Mouse (Mus musculus): ENCODE measurements around the gene Pex7.

The Pex7 gene

DNA sequence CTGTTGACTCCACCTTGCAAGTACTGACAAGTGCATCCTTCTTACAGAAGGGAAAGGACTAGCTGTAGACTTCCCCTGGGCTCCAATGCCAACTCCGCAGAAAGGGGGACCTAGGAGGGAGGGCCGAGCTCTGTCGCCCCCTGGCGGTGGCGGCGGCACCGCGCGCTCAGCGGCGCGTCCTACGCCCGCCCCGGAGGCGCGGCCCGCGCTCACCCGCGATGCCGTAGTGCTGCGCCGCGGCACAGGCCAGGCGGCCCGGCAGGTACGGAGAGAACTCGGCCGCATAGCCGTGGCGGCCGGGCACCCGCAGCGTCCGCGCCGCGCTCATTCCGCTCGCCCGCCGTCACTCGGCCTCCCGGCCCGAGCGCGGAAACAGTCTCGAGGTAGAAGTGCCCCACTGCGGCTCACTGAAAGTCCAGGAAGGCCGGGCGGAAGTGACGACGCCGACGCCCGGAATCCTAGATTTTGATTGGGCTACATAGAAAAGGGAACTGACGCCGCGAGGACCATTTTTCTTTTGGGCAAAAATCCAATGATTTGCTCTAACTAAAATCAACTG is at the start of gene Pex7:
Pex7 (minus strand) TSS at position 444 of the 559 bp plus-strand sequence.
- peak; percentile 83 for DNase-seq (ENCODE audit: extremely low read depth, low read depth)

DNA sequence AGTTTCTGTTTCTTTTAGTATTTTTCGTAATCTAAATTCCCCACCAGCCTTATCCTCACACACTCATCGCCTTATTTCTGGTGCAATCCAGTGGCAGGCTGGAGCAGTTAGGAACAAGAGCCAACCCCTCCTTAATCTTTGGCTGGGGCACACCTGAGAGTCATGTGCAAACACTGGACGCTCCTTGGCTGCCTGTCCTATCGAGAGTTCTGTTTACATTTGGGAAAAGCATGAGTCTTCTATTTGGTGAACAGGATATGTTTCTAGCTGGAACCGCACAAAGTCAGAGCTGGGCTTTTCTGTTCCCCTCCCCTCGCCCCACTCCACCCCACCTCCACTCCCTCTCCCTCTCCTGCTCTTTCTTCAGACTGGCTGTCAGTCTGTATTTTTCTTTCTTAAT is 49.3 kb upstream of the Pex7 start:
- no peak for DNase-seq (ENCODE audit: extremely low read depth, low read depth)

DNA sequence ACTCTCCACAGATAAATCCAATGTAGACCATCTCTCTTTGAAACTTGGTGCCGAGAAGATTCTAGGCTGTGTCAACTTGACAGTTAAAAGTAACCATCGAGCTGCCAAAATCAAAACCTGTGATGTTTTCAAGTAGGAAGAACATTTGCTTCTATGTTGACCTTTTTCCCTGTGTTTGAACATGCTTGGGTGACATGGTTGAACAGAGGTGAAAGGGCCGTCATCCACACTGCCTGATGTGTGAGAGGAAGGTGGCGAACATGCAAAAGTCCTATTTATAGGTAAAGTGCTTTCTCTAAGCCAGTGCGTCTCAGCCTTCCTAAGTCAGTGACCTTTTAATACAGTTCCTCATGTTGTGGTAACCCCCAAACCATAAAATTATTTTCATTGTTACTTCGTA is 48.3 kb upstream of the Pex7 start:
- DNase-seq (ENCODE audit: extremely low read depth, low read depth): no peak

DNA sequence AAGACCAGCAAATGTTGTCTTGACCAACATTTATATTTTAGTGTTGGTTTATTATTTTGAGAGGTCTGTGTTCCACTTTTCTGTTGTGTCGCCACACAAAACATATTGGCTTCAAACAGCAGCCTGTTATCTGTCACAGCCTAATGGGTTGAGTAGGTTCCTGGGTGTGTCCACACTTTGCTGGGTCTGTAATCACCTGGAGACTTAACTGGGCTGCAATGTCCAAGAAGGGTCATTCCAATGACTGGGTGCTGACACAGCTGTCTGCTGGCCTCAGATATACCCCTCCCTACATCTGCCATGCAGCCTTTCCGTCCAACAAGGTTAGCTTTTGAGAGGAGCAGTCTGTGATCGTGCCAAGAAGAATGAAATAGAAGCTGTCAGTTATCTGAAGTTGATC is 47.1 kb upstream of the Pex7 start:
- DNase-seq (ENCODE audit: extremely low read depth, low read depth): no peak

DNA sequence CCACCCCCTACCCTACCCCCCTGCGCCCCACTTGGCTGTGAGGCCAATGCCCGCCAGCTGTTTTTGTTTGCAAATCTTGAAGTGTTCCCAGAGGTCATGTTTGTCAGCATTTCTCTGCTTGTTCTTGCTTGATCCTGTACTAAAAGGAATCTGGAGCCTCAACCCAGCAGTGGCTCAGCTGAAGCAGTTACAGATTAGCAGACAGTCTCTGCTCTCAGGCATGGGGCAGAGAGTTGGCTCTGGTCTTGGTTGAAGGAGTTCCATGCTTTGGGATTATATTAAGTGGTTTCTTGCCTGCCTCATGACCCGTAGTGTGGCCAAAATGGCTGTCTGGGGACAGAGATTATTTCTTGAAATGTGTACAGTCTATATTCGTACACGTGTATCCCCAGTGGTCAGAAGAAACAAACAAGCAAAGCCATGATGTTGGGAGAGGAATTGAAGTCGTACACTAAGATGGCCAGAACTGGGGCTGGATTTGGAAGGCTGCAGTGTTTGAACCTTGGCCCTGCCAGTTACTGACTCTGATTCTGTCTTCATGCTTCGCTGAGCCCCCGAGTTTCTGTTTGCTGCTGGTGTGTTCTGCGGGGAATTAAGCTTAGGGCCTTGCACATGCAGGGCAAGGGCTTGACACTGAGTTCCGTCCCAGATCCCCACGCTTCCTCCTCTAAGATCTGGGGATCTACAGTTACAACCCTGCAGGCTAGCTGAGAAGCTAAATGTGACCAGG is 45.7 kb upstream of the Pex7 start:
- DNase-seq (ENCODE audit: extremely low read depth, low read depth): no peak

DNA sequence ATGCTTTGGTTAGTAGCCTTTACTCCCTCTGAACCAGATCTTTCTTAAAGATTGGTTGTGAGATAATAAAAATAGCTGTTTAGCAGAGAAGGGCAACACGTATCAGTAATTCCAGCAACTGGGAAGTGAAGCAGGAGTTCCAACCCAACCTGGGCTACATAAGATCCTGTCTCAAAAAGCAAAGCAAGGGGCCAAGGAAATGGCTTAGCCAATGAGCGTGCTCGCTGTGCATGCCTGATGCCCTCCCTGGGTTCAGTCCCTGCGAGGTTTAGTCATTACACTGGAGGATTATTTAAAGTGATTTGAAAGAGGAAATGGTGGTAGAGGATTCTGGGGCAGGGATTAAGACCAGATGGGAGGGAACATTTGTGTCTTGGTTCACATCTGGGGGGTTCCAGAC is 41.6 kb upstream of the Pex7 start:
- no peak for DNase-seq (ENCODE audit: extremely low read depth, low read depth)

DNA sequence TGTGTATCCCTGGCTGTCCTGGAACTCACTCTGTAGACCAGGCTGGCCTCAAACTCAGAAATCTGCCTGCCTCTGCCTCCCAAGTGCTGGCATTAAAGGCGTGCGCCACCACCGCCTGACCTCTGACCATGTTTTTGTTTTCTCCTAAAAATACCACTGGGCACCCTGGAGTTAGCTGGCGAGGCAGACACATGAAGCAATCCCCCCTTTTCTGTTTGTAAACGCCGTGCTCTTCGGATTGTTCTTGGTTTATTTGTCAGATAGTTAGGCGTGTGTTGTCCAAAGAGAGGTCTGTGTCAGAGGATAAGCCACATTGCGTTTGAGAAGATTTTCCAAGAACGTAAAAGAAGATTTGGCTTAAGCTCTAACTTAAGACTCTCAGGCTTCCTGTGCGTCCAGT is 40.9 kb upstream of the Pex7 start:
- no peak for DNase-seq (ENCODE audit: extremely low read depth, low read depth)

DNA sequence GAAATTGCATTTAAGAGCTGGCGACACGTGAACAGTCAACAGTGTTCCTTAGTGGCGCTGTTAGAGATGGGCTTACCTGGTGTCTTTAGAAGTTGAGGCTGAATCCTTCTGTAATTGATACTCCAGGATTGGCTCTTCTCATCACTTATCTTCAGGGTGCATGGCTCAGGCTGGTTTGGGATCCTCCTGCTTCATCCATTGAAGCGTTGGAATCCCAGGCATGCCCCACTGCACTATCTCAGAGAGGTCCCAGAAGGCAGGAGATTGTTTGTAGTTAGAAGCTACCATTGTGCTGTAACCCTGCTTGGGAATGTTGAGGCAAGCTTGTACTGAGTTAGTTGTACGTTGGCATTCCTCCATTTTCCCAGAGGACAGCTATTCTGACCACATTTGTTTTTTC is 40.4 kb upstream of the Pex7 start:
- DNase-seq (ENCODE audit: extremely low read depth, low read depth): no peak

DNA sequence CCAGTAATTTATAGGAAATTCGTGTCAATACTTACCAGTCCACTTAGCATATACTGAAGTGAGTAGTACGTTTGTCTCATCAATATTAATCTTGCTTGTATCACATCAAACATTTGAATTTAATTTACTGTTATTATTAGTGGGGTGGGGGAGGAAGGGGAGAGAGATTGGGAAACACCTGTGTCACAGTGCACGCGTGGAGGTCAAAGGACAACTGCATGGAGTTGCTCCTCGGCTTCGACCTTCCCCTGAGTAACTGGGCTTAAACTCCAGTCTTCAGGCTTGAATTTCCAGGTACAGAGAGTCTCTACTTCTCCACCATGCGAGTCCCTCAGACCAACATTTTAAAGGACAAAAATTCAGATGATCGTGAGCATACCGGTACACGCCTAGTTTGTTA is 40.0 kb upstream of the Pex7 start:
- no peak for DNase-seq (ENCODE audit: extremely low read depth, low read depth)

DNA sequence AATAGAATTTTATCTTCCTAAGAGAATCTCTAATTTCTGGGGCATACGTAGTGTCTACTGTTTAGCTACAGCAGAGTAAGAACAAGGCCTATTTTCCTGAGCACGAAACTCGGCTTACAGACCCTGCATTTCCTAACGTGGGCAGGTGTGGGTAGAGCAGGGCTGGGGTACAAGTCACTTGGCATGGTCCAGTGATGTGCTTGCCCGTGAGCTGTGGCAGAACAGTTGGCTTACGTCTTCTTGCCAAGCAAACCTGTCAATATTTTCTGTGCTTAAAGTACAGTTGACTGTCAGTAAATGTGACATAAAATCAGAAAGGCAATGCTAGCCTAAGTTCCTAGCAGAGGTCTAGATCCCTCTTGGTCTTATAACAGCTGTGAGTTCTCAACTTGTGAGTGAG is 39.2 kb upstream of the Pex7 start:
- no peak for DNase-seq (ENCODE audit: extremely low read depth, low read depth)

DNA sequence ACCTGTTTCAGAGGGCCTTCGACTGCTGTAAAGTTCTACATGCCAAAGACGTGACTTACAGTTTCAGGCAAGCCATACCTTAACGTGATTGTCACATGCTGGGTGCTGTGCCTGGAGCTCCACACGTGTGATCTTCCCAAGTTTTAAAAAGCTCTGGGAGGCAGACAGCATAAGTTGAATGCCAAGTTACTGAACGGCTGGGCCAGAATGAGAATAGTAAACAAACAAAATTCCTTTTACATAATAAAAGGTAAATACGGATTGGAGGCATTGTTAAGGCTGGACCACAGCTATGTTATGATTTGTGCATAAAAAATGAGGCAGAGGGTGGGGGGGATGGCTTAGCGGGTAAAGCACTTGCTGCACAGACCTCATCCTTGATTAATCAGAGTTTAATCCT is 38.2 kb upstream of the Pex7 start:
- DNase-seq (ENCODE audit: extremely low read depth, low read depth): no peak

DNA sequence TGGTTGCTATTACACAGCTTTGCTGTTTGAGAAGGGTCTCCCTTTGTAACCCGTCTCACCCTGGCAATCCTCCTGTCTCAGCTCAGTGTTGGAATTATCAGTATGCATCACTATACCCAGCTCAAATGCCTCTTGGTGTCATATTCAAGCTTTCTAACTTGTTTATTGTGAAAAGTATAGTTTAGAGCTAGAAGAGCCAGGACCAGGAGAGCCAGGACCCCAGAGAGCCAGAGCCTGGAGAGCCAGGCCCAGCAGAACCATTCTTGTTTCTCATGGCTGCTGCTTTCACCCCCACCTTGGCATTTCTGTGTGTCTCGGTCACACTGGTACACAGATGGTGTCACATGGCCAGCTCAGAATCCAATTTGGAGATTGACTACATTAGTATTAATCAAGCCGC is 35.1 kb upstream of the Pex7 start:
- no peak for DNase-seq (ENCODE audit: extremely low read depth, low read depth)

DNA sequence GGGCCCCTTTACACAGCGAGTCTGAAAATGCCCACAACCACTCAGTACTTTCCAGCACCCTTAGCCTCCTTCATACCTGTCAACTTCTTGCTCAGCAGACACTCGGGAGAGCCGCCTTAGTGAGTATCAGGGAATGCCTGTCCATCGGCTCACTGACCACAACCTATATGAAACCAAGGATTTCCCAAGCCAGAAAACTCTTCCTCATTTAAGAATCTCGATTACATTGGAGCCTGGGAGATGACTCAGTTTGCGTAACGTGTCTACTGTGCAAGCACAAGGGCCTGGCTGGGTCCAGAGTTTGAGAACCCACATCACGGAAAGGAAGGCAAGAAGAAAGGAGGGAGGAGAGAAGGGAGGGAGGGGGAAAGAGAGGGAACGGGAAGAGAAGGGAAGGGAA is 34.4 kb upstream of the Pex7 start:
- no peak for DNase-seq (ENCODE audit: extremely low read depth, low read depth)

DNA sequence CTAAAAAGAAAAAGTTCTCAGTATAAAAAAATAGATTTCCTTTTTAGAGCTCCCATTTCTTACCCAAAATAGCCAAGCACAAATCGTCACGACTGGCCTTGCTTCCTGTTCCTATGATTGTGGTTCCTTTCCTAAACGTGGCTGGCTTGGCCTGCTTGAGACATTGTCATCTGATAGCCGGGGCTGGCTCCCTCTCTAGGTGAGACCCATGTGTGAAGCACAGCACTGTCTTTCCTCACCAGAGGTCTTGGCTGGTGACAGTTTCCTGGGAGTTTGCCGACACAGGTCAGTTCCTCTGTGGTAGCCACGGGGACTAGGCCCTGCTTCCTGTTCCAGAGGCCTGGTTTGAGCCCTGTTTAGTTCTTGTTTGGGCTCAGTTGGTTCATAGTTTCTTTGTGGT is 33.6 kb upstream of the Pex7 start:
- no peak for DNase-seq (ENCODE audit: extremely low read depth, low read depth)

DNA sequence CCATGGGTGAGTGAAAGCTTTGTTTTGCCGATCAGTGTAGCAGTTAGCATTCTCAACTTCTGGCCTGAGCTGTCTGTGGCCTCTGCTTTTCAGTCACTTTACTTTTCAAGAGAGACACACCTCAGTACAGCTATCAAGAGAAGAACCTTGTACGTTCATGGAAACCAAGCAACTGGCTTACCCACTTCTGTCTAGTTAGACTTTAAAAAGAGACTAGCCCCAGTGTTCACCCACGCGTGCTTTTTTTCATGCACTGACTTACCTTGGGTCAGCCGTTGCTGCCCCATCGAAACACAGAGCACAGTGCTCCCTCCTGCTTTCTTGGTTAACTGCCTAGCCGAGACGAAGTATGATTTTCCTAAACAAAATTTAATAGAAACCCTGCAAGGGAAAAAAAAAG is 33.1 kb upstream of the Pex7 start:
- no peak for DNase-seq (ENCODE audit: extremely low read depth, low read depth)

DNA sequence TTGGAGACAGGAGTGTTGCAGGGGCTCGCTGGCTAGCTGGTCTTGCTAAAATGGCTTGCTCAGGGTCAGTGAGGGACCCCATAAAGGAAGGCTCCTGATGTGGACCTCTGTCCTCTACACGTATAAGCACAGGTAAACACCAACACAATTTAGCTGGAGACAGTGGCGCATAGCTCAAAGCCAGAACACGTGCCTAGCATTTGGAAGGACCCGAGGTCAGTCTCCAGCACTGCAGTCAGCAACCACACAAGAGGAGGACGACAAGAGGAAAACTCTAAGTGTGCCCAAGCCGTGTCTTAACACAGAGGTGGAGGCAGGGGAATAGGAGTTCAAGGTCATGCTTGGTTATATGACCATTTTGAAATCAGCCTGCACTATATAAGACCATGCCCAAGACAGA is 32.6 kb upstream of the Pex7 start:
- DNase-seq (ENCODE audit: extremely low read depth, low read depth): no peak

DNA sequence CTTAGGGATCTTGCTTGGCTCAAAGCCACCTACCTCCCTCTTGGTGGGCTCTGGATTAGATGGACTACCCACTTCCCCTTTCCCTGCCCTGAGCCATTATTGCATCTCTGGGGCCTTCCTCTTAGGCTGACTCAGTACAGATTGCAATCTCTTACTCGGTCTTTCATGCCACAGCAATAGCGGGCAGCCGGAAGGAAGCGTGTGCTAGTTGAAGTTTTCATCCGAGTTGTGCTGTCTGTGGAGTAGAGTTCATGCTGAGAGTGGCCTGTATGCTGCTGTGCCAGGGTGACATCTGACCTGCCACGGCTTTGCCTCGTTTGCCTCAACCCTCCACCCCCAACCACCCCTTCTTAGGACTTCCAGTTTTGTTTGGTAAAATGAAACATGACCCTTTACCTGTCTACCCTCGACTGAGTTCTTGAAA is 31.8 kb upstream of the Pex7 start:
- DNase-seq (ENCODE audit: extremely low read depth, low read depth): peak; percentile 82

DNA sequence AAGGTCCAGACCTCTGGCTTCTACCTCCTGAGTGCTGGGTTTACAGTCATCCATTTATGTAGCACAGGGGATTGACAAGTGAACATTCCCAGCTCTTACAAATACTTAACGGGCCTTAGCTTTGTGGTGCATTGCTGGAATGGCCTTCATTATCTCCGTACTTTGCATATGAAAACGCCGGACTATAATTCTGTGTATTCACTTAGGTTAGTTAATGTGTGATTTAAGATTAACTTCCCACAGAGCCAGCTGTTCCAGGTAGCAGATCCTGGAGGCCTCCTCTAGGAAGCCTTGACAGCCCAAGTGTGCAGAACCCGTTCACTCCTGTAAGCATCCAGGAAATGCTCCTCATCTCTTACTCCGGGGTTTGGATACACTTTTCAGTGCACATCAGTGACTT is 31.2 kb upstream of the Pex7 start:
- no peak for DNase-seq (ENCODE audit: extremely low read depth, low read depth)

DNA sequence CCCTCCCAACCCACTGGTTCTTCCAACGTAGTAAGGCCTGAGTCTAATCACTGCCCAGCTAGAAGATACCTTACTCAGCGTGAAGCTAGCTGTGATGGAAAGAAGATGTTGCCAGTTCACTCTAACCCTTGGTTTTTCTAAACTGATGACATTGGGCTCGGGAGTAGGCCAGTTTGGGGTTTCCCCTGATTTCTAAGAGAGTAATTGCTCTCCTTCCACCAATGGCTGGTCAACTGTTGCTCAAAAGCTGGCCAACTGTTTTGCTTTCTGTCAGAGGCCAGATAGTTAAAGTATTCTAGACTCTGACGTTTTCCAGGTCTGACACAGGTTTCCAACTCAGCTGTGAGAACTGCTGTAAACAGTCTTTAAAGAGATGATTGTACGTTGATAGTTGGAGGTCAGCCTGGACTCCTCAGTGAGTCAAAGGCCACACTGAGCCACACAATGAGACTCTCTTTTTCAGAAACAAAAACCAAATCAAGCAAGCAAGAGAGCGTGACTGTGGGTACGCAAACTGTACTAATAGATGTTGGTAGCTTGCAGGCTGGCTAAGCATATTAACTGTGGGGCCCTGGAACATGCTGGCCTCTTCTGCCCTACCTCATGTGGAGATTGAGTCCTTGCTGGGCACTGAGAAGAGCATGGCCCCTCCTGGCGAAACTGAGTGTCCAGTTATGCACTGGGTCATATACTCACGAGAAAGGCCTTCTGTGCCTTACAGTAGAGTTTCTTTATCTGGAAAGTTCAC is 29.6 kb upstream of the Pex7 start:
- DNase-seq (ENCODE audit: extremely low read depth, low read depth): no peak

DNA sequence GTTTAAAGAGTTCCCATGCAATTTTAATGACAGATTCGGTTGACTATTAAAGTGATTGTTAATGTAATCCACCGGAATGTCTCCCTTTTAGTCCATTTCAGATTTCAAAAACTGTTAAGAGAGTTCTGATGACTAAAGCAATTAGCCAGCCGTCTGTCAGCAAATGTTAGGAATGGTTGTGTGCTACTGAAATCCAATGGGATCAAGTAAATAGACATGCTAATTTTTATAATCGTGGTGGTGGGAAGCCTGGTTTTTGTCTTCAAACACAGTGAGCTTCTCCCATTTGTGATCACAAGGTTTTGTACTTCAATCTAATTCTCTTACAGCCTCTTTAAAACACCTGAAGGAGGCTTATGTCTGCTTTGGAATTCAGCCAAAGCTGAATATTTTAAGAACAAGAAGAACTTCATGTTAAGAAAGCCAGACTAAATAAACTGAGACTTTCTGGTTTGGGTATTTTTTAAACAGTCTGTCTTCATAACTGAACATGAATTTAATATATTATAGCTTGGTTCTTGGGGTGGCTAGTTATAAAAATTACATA is 28.4 kb upstream of the Pex7 start:
- DNase-seq (ENCODE audit: extremely low read depth, low read depth): no peak

DNA sequence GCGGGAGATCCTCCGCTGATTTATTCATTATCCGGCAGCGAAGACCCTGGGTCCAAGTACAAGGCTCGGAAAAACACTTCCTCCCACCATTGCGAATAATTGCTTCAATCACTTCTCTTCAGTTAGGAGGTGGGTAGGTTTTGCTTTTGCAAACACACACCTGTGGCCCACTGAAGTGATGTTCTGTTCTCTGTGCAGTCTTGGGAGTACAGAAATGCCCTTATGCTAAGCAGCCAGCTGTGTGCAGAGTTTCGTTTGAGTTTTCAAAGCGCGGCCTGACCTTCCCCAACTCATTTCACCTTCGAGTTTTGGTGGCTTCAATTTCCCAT is 27.8 kb upstream of the Pex7 start:
- DNase-seq (ENCODE audit: extremely low read depth, low read depth): no peak

DNA sequence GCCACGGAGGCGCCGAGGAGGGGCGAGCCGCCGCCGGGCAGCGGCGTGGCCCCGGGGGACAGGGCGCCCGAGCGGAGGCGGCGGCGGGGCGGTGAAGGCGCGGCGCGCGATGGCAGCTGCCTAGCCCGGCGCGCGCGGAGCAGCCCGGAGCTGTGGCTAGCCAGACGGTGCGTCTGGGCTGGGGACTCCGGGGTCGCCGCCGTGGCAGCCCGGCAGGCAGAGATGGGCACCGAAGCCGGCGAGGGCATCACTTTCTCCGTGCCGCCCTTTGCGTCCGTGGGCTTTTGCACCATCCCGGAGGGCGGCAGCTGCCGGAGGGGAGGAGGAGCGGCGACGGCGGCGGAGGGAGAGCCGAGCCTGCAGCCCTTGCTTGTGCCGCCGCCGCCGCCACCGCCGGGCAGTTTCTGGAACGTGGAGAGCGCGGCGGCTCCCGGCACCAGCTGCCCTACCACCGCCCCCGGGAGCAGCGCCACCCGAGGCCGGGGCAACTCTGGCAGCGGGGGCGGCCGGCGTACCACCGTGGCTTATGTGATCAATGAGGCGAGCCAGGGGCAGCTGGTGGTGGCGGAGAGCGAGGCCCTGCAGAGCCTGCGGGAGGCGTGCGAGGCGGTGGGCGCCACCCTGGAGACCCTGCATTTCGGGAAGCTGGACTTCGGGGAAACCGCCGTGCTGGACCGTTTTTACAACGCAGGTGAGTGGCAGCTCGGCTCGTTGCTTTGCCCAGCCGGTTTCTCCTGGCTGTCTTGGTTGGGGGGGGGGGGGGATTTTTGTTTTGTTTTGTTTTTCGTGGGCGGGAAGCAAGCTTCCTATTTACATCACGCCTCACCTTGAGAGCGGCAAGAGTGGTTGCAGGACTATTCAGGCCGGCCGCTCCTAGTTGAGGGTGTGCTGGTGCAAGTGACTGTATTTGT is 27.1 kb upstream of the Pex7 start, which contains the start of gene Map3k5:
Map3k5 (plus strand) TSS at position 89 of the 911 bp plus-strand sequence.
- DNase-seq (ENCODE audit: extremely low read depth, low read depth): no peak

Data from MEL-GATA-1-ER (cell line).